Mouse (Mus musculus): ENCODE results near the gene Rnf220. TPM values are rescaled to one million over a fixed set of nuclear protein-coding genes. Genes with fewer than 3 reads are reported as not detected.

Rnf220 gene
- polyA plus RNA-seq, 1 experiment from 2014 or later: 63.3 TPM

GRCm38 (mm10) chr4:117254672-117255071 is 242.2 kb downstream of the Rnf220 start:
- no peaks in the 10 kb centered on the region; the same call in 1 of the 2 replicates for H3K27me3 ChIP-seq (ENCODE audit: control insufficient read depth, insufficient read depth, low read length)
- ATAC-seq (ENCODE audit: low FRiP score) (no peak), DNase-seq (ENCODE audit: low spot score, missing footprints) (no peak)
- H3K4me3 ChIP-seq (ENCODE audit: low read depth, low read length): no peak overlapping the region
- H3K4me2 ChIP-seq: no peak overlapping the region
- H3K36me3 ChIP-seq (ENCODE audit: control insufficient read depth, insufficient read depth, low read length): no peaks in the 10 kb centered on the region
- H3K27ac ChIP-seq (ENCODE audit: low read depth, low read length): no peak overlapping the region
- no peaks in the 10 kb centered on the region for H3K9me3 ChIP-seq (ENCODE audit: control insufficient read depth, low read length)
- H3K4me1 ChIP-seq (ENCODE audit: control insufficient read depth, insufficient read depth, low read length): peaks cover 5% of the 10 kb centered on the region; the same call in 1 of the 2 replicates
- H3K9ac ChIP-seq (ENCODE audit: low read length): no peak overlapping the region
- WGBS: 55% methylated on average over 6 of the region's 6 CpGs

GRCm38 (mm10) chr4:117254017-117254627 is 242.7 kb downstream of the Rnf220 start:
- WGBS: 75% methylated on average over 5 of the region's 5 CpGs
- Histone ChIP-seq H3K4me3 (ENCODE audit: low read depth, low read length) (no peak overlapping the region), H3K36me3 (ENCODE audit: control insufficient read depth, insufficient read depth, low read length) (no peaks in the 10 kb centered on the region), H3K27me3 (ENCODE audit: control insufficient read depth, insufficient read depth, low read length) (no peaks in the 10 kb centered on the region; the same call in 1 of the 2 replicates), H3K27ac (ENCODE audit: low read depth, low read length) (no peak overlapping the region), H3K4me2 (no peak overlapping the region), H3K9ac (ENCODE audit: low read length) (no peak overlapping the region), H3K4me1 (ENCODE audit: control insufficient read depth, insufficient read depth, low read length) (peaks cover 5% of the 10 kb centered on the region; the same call in 1 of the 2 replicates), H3K9me3 (ENCODE audit: control insufficient read depth, low read length) (no peaks in the 10 kb centered on the region)
- DNase-seq (ENCODE audit: low spot score, missing footprints) (no peak), ATAC-seq (ENCODE audit: low FRiP score) (no peak)

- peaks cover 5% of the 10 kb centered on the region; the same call in 1 of the 2 replicates for H3K4me1 ChIP-seq (ENCODE audit: control insufficient read depth, insufficient read depth, low read length)
- ATAC-seq (ENCODE audit: low FRiP score) (no peak), DNase-seq (ENCODE audit: low spot score, missing footprints) (no peak)
- H3K4me3 ChIP-seq (ENCODE audit: low read depth, low read length): no peak overlapping the region
- WGBS: 77% methylated on average over 12 of the region's 12 CpGs
- no peak overlapping the region for H3K4me2 ChIP-seq
- H3K9me3 ChIP-seq (ENCODE audit: control insufficient read depth, low read length): no peaks in the 10 kb centered on the region
- H3K27me3 ChIP-seq (ENCODE audit: control insufficient read depth, insufficient read depth, low read length): no peaks in the 10 kb centered on the region; the same call in 1 of the 2 replicates
- no peak overlapping the region for H3K9ac ChIP-seq (ENCODE audit: low read length)
- H3K36me3 ChIP-seq (ENCODE audit: control insufficient read depth, insufficient read depth, low read length): no peaks in the 10 kb centered on the region
- no peak overlapping the region for H3K27ac ChIP-seq (ENCODE audit: low read depth, low read length)
Measured at GRCm38 (mm10) chr4:117253218-117254016, 243.4 kb downstream of the Rnf220 start.

GRCm38 (mm10) chr4:117252755-117253154 is 244.1 kb downstream of the Rnf220 start:
- WGBS: 90% methylated on average over 5 of the region's 5 CpGs
- Histone ChIP-seq H3K27ac (ENCODE audit: low read depth, low read length) (no peak overlapping the region), H3K9me3 (ENCODE audit: control insufficient read depth, low read length) (no peaks in the 10 kb centered on the region), H3K4me2 (peak overlapping the region; percentile 56), H3K4me1 (ENCODE audit: control insufficient read depth, insufficient read depth, low read length) (peaks cover 5% of the 10 kb centered on the region; the same call in 1 of the 2 replicates), H3K36me3 (ENCODE audit: control insufficient read depth, insufficient read depth, low read length) (no peaks in the 10 kb centered on the region), H3K27me3 (ENCODE audit: control insufficient read depth, insufficient read depth, low read length) (no peaks in the 10 kb centered on the region; the same call in 1 of the 2 replicates), H3K9ac (ENCODE audit: low read length) (0 out of 2 replicates have a peak overlapping the region, but pooled peaks have one; percentile 66), H3K4me3 (ENCODE audit: low read depth, low read length) (no peak overlapping the region; the same call in 1 of the 2 replicates)
- ATAC-seq (ENCODE audit: low FRiP score): no peak
- no peak for DNase-seq (ENCODE audit: low spot score, missing footprints)

GRCm38 (mm10) chr4:117252351-117252750 is 244.5 kb downstream of the Rnf220 start:
- 32% methylated on average over 5 of the region's 5 CpGs for WGBS
- no peaks in the 10 kb centered on the region for H3K36me3 ChIP-seq (ENCODE audit: control insufficient read depth, insufficient read depth, low read length)
- no peak for DNase-seq (ENCODE audit: low spot score, missing footprints)

GRCm38 (mm10) chr4:117251801-117252316 is 245.0 kb downstream of the Rnf220 start, which contains the start of the genes Tmem53 and Armh1:
Tmem53 (plus strand) TSS chr4:117251951.
Armh1 (minus strand) TSS chr4:117252125.
- no peaks in the 10 kb centered on the region for H3K36me3 ChIP-seq (ENCODE audit: control insufficient read depth, insufficient read depth, low read length)
- DNase-seq (ENCODE audit: low spot score, missing footprints): peak; percentile 99

More at GRCm38 (mm10) chr4:117252351-117252750, 244.5 kb downstream of the Rnf220 start:
- H3K4me3 ChIP-seq (ENCODE audit: low read depth, low read length): peak overlapping the region; percentile 61
- H3K4me2 ChIP-seq: peak overlapping the region; percentile 56
- H3K27ac ChIP-seq (ENCODE audit: low read depth, low read length): no peak overlapping the region
- no peaks in the 10 kb centered on the region for H3K9me3 ChIP-seq (ENCODE audit: control insufficient read depth, low read length)
- no peaks in the 10 kb centered on the region; the same call in 1 of the 2 replicates for H3K27me3 ChIP-seq (ENCODE audit: control insufficient read depth, insufficient read depth, low read length)
- peak; percentile 30; the same call in 1 of the 2 replicates for ATAC-seq (ENCODE audit: low FRiP score)
- H3K4me1 ChIP-seq (ENCODE audit: control insufficient read depth, insufficient read depth, low read length): peaks cover 5% of the 10 kb centered on the region; the same call in 1 of the 2 replicates
- H3K9ac ChIP-seq (ENCODE audit: low read length): peak overlapping the region; percentile 66; the same call in 1 of the 2 replicates

GRCm38 (mm10) chr4:117250982-117251381 is 245.9 kb downstream of the Rnf220 start:
- no peaks in the 10 kb centered on the region; the same call in 1 of the 2 replicates for H3K27me3 ChIP-seq (ENCODE audit: control insufficient read depth, insufficient read depth, low read length)
- 73% methylated on average over 1 of the region's 1 CpGs for WGBS
- peak overlapping the region; percentile 61; the same call in 1 of the 2 replicates for H3K4me3 ChIP-seq (ENCODE audit: low read depth, low read length)
- H3K9me3 ChIP-seq (ENCODE audit: control insufficient read depth, low read length): no peaks in the 10 kb centered on the region
- H3K9ac ChIP-seq (ENCODE audit: low read length): no peak overlapping the region
- no peak overlapping the region for H3K27ac ChIP-seq (ENCODE audit: low read depth, low read length)
- DNase-seq (ENCODE audit: low spot score, missing footprints) (peak; percentile 85), ATAC-seq (ENCODE audit: low FRiP score) (no peak)
- H3K4me1 ChIP-seq (ENCODE audit: control insufficient read depth, insufficient read depth, low read length): peaks cover 5% of the 10 kb centered on the region; the same call in 1 of the 2 replicates
- peak overlapping the region; percentile 56 for H3K4me2 ChIP-seq
- H3K36me3 ChIP-seq (ENCODE audit: control insufficient read depth, insufficient read depth, low read length): no peaks in the 10 kb centered on the region

More at GRCm38 (mm10) chr4:117251801-117252316, 245.0 kb downstream of the Rnf220 start, which contains the start of the genes Tmem53 and Armh1:
- Histone ChIP-seq H3K9ac (ENCODE audit: low read length) (peak within 1 kb of the TSS; percentile 66), H3K4me1 (ENCODE audit: control insufficient read depth, insufficient read depth, low read length) (peaks cover 5% of the 10 kb centered on the region; the same call in 1 of the 2 replicates), H3K27me3 (ENCODE audit: control insufficient read depth, insufficient read depth, low read length) (no peaks in the 10 kb centered on the region; the same call in 1 of the 2 replicates), H3K4me2 (peak within 1 kb of the TSS; percentile 56), H3K4me3 (ENCODE audit: low read depth, low read length) (peak within 1 kb of the TSS; percentile 61), H3K27ac (ENCODE audit: low read depth, low read length) (peak within 1 kb of the TSS; percentile 60; the same call in 1 of the 2 replicates), H3K9me3 (ENCODE audit: control insufficient read depth, low read length) (no peaks in the 10 kb centered on the region)
- WGBS: 0% methylated on average over 41 of the region's 43 CpGs
- ATAC-seq (ENCODE audit: low FRiP score): peak; percentile 99

GRCm38 (mm10) chr4:117240867-117241266 is 256.0 kb downstream of the Rnf220 start:
- Histone ChIP-seq H3K9me3 (ENCODE audit: control insufficient read depth, low read length) (no peaks in the 10 kb centered on the region), H3K9ac (ENCODE audit: low read length) (no peak overlapping the region), H3K36me3 (ENCODE audit: control insufficient read depth, insufficient read depth, low read length) (no peaks in the 10 kb centered on the region), H3K27me3 (ENCODE audit: control insufficient read depth, insufficient read depth, low read length) (no peaks in the 10 kb centered on the region), H3K4me1 (ENCODE audit: control insufficient read depth, insufficient read depth, low read length) (no peaks in the 10 kb centered on the region), H3K4me2 (no peak overlapping the region), H3K27ac (ENCODE audit: low read depth, low read length) (no peak overlapping the region), H3K4me3 (ENCODE audit: low read depth, low read length) (no peak overlapping the region)
- no peak for ATAC-seq (ENCODE audit: low FRiP score)
- DNase-seq (ENCODE audit: low spot score, missing footprints): no peak
- WGBS: 84% methylated on average over 6 of the region's 6 CpGs
